Mouse (Mus musculus) midbrain, postnatal 0 days (tissue): ENCODE measurements around the gene Noc2l. TPM values are rescaled to one million over a fixed set of nuclear protein-coding genes. Genes with fewer than 3 reads are reported as not detected.

Experiments
- ATAC-seq: fragments of 200-750 bp; cut with Nextera tagmentation; 2 replicates; pipeline ENCODE4 v1.8.0; 2017; ENCODE audit warnings: moderate number of reproducible peaks, mild to moderate bottlenecking, moderate TSS enrichment, moderate library complexity; ENCODE audit not compliant: low FRiP score
- DNase-seq: peaks from one replicate; pipeline ENCODE4 v3.0.0-alpha.2; 2015; ENCODE audit warnings: low spot score
- H3K27ac ChIP-seq: fragments of 300-500 bp; sonication (generic); 2 replicates; pipeline ENCODE4 v1.5.1; 2014; ENCODE audit warnings: low read depth, mild to moderate bottlenecking, low read length, mixed read lengths
- H3K27me3 ChIP-seq: fragments of 300-500 bp; sonication (generic); 2 replicates; pipeline ENCODE4 v1.6.1; 2014; ENCODE audit warnings: low read length, control low read depth, mixed read lengths; ENCODE audit not compliant: insufficient read depth
- H3K36me3 ChIP-seq: fragments of 300-500 bp; sonication (generic); 2 replicates; pipeline ENCODE4 v1.6.1; 2014; ENCODE audit warnings: low read length, control low read depth, mixed read lengths; ENCODE audit not compliant: insufficient read depth
- H3K4me1 ChIP-seq: fragments of 300-500 bp; sonication (generic); 2 replicates; pipeline ENCODE4 v1.6.1; 2014; ENCODE audit warnings: mild to moderate bottlenecking, control low read depth, antibody characterized with exemption, low read length, mixed read lengths; ENCODE audit not compliant: insufficient read depth
- H3K4me2 ChIP-seq: fragments of 300-500 bp; sonication (generic); 2 replicates; pipeline ENCODE4 v1.6.1; 2014; ENCODE audit warnings: low read depth, mild to moderate bottlenecking, low read length, mixed read lengths; ENCODE audit not compliant: poor library complexity, severe bottlenecking
- H3K4me3 ChIP-seq: fragments of 300-500 bp; sonication (generic); 2 replicates; pipeline ENCODE4 v1.5.1; 2014; ENCODE audit warnings: low read depth, mild to moderate bottlenecking, low read length, moderate library complexity
- H3K9ac ChIP-seq: fragments of 300-500 bp; sonication (generic); replicated peaks from 2 replicates; pipeline ENCODE4 v1.6.1; 2014; ENCODE audit warnings: mild to moderate bottlenecking, low read length, moderate library complexity, mixed read lengths; ENCODE audit not compliant: poor library complexity, severe bottlenecking
- H3K9me3 ChIP-seq: fragments of 300-500 bp; sonication (generic); 2 replicates; pipeline ENCODE4 v1.6.1; 2016; ENCODE audit warnings: low read length, control low read depth
- CTCF ChIP-seq: IDR thresholded peaks from 2 replicates; pipeline ENCODE4 v1.5.1; 2016; ENCODE audit warnings: antibody characterized with exemption, mild to moderate bottlenecking
- WGBS: fragments of 180-500 bp; shearing (Covaris S2); extraction: QIAGEN DNeasy Blood & Tissue Kit; methylation state at CpG from one replicate; pipeline ENCODE4 v1.1.7; 2014; 5-methylcytosine and 5-hydroxymethylcytosine counted together
- polyA plus RNA-seq: library from polyadenylated mRNA; unstranded; fragments of >200 nt; fragmentation: Nextera tagmentation; extraction: Ambion mirVana; gene quantifications from 2 replicates; pipeline ENCODE4 v1.2.1, GENCODE M21; 2015
- total RNA-seq: library from RNA; depleted of rRNA; stranded (reverse); fragments of >200 nt; gene quantifications from 2 replicates; pipeline ENCODE4 v1.2.3, GENCODE M21; 2014; rRNA removed

The Noc2l gene
- total RNA-seq (75.7 and 81.3 TPM in 2 replicates), polyA plus RNA-seq (42.6 and 47.1 TPM in 2 replicates)

DNA sequence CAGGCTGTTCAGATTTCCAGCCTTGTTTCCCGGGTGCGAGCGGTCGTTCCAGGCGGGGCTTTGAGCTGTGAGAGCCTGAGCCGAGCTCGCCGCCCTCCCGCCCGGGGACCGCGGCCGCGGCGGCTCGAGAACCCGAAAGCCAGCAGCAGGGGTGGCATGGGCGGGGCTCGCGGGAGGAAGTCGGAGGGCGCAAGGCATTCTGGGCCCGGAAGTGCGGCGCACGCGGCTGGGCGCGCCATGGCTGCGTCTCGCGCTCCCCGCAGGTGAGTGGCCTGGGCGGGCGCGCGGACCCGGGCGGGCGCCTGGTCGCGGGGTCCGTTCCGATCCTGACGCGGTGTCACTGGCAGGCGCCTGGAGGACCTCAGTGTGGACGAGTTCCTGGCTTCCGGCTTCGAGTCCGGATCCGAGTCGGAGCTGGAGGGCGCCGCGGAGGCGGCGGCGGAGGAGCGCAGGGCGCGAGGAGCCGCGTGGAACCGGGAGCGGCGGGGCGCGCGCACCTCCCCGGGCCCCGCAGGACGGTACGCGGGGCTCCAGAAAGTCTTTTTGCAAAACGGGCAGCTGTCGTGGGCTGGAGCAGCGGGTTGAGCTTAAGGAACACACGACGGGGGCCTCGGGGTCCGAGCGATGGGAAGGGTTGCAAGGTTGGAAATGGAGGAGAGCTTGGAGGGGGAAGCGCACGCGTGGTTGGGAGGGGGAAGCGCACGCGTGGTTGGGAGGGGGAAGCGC lies at the start of gene Noc2l:
Gene Noc2l (plus strand): TSS at position 203 of the 726 bp plus-strand sequence.
- H3K9me3 ChIP-seq: no peaks in the 10 kb centered on the region
- peaks cover 4% of the 10 kb centered on the region for H3K4me1 ChIP-seq
- H3K4me2 ChIP-seq: peak within 1 kb of the TSS; percentile 68
- H3K36me3 ChIP-seq: peaks cover 38% of the 10 kb centered on the region
- WGBS: under 1% methylated on average over 88 of the region's 90 CpGs
- peak within 1 kb of the TSS; percentile 74 for H3K9ac ChIP-seq
- DNase-seq (peak; percentile 93), ATAC-seq (peak; percentile 86)
- peak within 1 kb of the TSS; percentile 92 for H3K27ac ChIP-seq
- H3K27me3 ChIP-seq: no peaks in the 10 kb centered on the region
- peak; percentile 8; the same call in 1 of the 2 replicates for TF ChIP-seq CTCF
- H3K4me3 ChIP-seq: peak within 1 kb of the TSS; percentile 87

DNA sequence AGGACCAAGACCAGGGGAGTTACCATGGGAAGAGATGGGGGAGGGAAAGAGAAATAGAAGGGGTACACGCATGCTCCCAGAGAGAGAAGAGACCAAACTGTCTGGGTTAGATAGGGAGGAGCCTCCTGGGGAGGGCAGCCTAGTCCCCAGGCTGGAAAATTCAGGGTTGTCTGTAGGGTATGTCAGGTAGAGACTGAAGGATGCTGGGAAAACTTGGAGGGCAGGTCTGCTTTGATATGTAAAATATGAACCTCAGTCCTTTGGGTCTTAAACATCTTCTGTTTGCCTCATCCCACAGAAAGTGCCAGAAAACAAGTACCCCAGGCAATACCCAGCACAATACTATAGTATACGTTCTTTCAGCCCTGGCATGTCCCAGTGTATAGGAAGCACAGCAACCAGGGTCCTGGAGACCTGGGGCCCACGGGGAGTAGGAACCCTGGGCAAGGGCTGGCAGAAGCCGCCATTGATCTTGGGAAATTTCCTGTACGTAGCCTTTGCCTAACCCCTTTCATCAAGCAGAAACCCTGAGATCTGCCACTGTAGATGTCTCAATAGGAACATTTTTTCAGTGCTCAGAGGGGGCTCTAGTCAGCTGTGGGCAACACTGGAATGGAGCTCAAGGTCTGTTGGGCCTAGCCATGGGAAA lies 47.5 kb upstream of the Noc2l start:
- ATAC-seq: no peak
- WGBS: 37% methylated on average over 5 of the region's 5 CpGs
- Histone ChIP-seq H3K9ac (no peak overlapping the region), H3K27me3 (no peaks in the 10 kb centered on the region), H3K27ac (0 out of 2 replicates have a peak overlapping the region, but pooled peaks have one; percentile 38), H3K4me2 (no peak overlapping the region), H3K4me3 (no peak overlapping the region), H3K4me1 (peaks cover 30% of the 10 kb centered on the region), H3K36me3 (peaks cover 20% of the 10 kb centered on the region; the same call in 1 of the 2 replicates), H3K9me3 (no peaks in the 10 kb centered on the region)
- DNase-seq: no peak
- TF ChIP-seq CTCF: no peak

DNA sequence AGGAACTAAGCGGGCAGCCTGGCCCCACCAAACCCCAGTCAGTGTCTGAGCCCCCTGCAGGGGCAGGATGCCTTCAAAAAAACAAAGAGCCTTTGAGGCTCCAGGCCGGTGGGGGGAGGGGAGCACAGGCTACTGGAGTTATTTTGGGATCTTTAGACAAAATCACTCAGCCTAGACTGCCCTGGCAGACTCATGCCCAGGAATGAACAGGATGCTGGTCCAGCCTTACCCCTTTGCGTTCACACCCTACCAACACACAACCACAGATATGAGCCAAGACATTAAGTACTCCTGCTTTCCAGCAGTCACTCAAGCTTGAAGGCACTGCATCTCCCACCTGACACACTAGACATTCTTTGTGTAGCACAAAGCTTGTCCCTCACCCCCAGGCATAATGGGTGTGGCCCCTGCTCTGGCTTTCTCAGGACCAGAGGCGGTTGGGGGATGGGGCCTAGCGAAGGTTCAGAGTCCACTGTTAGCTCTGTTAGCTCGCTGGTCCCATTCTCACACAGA lies 46.9 kb upstream of the Noc2l start:
- Histone ChIP-seq H3K36me3 (peaks cover 20% of the 10 kb centered on the region; the same call in 1 of the 2 replicates), H3K27me3 (no peaks in the 10 kb centered on the region), H3K4me3 (no peak overlapping the region), H3K9ac (no peak overlapping the region), H3K4me1 (peaks cover 25% of the 10 kb centered on the region), H3K27ac (peak overlapping the region; percentile 38; the same call in 1 of the 2 replicates), H3K9me3 (no peaks in the 10 kb centered on the region), H3K4me2 (no peak overlapping the region)
- peak; percentile 23; the same call in 1 of the 2 replicates for TF ChIP-seq CTCF
- 15% methylated on average over 6 of the region's 6 CpGs for WGBS
- ATAC-seq (no peak), DNase-seq (peak; percentile 66)

DNA sequence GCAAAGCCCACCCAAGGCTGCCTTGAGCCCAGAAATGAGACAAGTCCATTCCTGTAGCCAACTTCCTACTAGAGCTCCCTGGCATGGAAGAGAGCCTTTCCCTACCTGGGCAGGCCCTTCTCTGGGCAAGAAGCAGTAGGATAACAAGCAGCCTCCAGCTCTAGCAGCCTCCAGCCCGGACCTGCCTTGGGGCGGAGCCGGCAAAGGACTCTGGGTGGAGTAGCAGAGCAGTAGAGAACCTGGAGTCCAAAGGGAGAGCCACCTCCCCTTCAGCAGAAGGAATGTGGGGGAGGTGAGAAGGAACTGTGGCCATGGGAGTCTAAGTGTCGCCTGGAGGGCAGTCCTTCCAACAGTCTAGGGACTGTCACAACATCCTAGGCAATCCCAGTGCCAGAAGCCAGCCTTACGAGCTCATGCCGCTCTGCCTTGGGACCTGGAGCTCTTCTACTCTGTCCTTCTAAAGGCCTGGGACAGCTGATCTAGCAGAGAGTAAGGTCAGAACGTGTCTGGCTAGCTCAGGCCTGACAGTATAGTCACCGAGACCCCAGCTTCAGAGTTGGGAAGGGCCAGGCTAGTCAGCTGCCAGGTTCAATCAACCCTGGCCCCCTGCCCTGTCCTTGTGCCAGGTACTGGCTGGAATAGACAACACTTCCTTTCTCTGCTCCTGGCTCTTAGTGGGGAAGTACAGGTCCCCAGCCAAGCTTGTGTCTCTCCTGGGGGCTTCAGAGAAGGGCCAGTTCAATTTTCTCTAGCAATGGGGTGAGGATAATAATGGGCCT lies 43.2 kb upstream of the Noc2l start:
- no peak for TF ChIP-seq CTCF
- peaks cover 23% of the 10 kb centered on the region; the same call in 1 of the 2 replicates for H3K36me3 ChIP-seq
- H3K27ac ChIP-seq: 0 out of 2 replicates have a peak overlapping the region, but pooled peaks have one; percentile 44
- H3K4me3 ChIP-seq: no peak overlapping the region
- H3K4me2 ChIP-seq: no peak overlapping the region
- peak; percentile 63 for DNase-seq
- H3K4me1 ChIP-seq: peaks cover 13% of the 10 kb centered on the region
- no peak for ATAC-seq
- no peak overlapping the region for H3K9ac ChIP-seq
- 57% methylated on average over 8 of the region's 8 CpGs for WGBS
- H3K9me3 ChIP-seq: no peaks in the 10 kb centered on the region
- H3K27me3 ChIP-seq: no peaks in the 10 kb centered on the region

DNA sequence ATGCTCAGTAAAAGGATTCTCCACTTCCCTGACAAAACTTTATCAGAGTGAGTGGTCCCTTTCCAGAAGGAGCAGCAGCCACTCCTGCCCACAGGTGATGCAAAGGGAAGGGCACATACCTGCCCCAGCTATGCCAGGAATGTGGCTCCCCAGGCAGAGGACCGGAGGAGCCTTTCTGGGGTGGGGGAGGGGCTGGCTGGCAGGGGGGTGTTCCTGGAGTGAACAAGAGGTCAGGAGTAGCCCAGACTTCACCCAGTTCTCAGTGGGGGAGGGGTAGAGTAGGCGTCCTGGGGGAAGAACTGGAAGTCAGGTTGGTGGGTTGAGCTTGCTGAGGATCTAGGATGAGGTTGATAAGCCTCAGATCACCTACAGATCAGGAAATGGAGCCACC lies 42.6 kb upstream of the Noc2l start:
- no peak overlapping the region for H3K27ac ChIP-seq

More for the DNA sequence above, 42.6 kb upstream of the Noc2l start:
- Histone ChIP-seq H3K9ac (no peak overlapping the region), H3K4me2 (no peak overlapping the region), H3K4me1 (peaks cover 13% of the 10 kb centered on the region; the same call in 1 of the 2 replicates), H3K27me3 (no peaks in the 10 kb centered on the region), H3K9me3 (no peaks in the 10 kb centered on the region), H3K4me3 (no peak overlapping the region), H3K36me3 (peaks cover 23% of the 10 kb centered on the region; the same call in 1 of the 2 replicates)
- 29% methylated on average over 2 of the region's 2 CpGs for WGBS
- no peak for ATAC-seq
- TF ChIP-seq CTCF: no peak
- DNase-seq: no peak
